Mouse (Mus musculus) hematopoietic stem cell, adult 5-6 weeks (primary cell): ENCODE data around the gene D630036H23Rik. TPM values are rescaled to one million over a fixed set of nuclear protein-coding genes. Genes with fewer than 3 reads are reported as not detected.
A peak's percentile ranks its signal among the peaks of the same experiment; 100 is the strongest.
"Not testable (repeated sequence)": the region's sequence is repeated elsewhere in the genome, so short reads cannot be mapped to it uniquely, and the experiment has no call there.

Source experiments
- ATAC-seq, 2 experiments: fragments of 125-278 bp in 1 of 2; replicated peaks in 1 of 2; 2 replicates each; pipeline ENCODE4 v1.8.0; 2016 to 2017; ENCODE audit warnings: inconsistent platforms in 2 of 2, mild to moderate bottlenecking in 2 of 2, moderate number of reproducible peaks in 2 of 2, low read depth in 1 of 2, moderate TSS enrichment in 1 of 2; ENCODE audit not compliant: low FRiP score in 2 of 2, poor library complexity in 2 of 2, severe bottlenecking in 2 of 2, insufficient read depth in 1 of 2, low TSS enrichment in 1 of 2
- total RNA-seq: library from RNA; stranded (forward); fragments of 172-1452, 232-1000 nt; gene quantifications from 2 replicates; pipeline ENCODE4 v1.2.3, GENCODE M21; 2017

D630036H23Rik gene
- not detected in 2 replicates for total RNA-seq

GRCm38 (mm10) chr12:36381441-36382340, at the start of gene D630036H23Rik, which contains the start of gene Ispd:
Gene D630036H23Rik (minus strand): TSS chr12:36382181.
Gene Ispd (plus strand): TSS chr12:36381450.
- peak; percentile 94 for ATAC-seq

- no peak for ATAC-seq
Measured at GRCm38 (mm10) chr12:36426163-36427045, 44.4 kb upstream of the D630036H23Rik start.

GRCm38 (mm10) chr12:36425258-36425657, 43.3 kb upstream of the D630036H23Rik start:
- ATAC-seq, result no peak

GRCm38 (mm10) chr12:36423677-36424076, 41.7 kb upstream of the D630036H23Rik start:
- ATAC-seq, result no peak

- ATAC-seq, result no peak
Measured at GRCm38 (mm10) chr12:36395115-36395514, 13.1 kb upstream of the D630036H23Rik start.

GRCm38 (mm10) chr12:36386991-36387390, 5.0 kb upstream of the D630036H23Rik start:
- ATAC-seq, result no peak

GRCm38 (mm10) chr12:36385386-36385785, 3.4 kb upstream of the D630036H23Rik start:
- ATAC-seq, result no peak

GRCm38 (mm10) chr12:36380806-36381205, 1.2 kb downstream of the D630036H23Rik start:
- ATAC-seq, result peak; percentile 19 to 22; a peak in 2 of 4 replicates

GRCm38 (mm10) chr12:36380254-36380653, 1.7 kb downstream of the D630036H23Rik start:
- ATAC-seq, result no peak

- ATAC-seq, result not testable (repeated sequence)
Measured at GRCm38 (mm10) chr12:36376391-36376790, 5.6 kb downstream of the D630036H23Rik start.

GRCm38 (mm10) chr12:36373237-36373998, 8.6 kb downstream of the D630036H23Rik start:
- peak; percentile 10 to 56; a peak in 1 of 4 replicates for ATAC-seq

- no peak for ATAC-seq
Measured at GRCm38 (mm10) chr12:36364013-36364412, 18.0 kb downstream of the D630036H23Rik start.

- ATAC-seq, result no peak
Measured at GRCm38 (mm10) chr12:36360693-36361092, 21.3 kb downstream of the D630036H23Rik start.

GRCm38 (mm10) chr12:36360064-36360463, 21.9 kb downstream of the D630036H23Rik start:
- no peak for ATAC-seq

- no peak for ATAC-seq
Measured at GRCm38 (mm10) chr12:36344131-36344530, 37.9 kb downstream of the D630036H23Rik start.

- ATAC-seq, result no peak
Measured at GRCm38 (mm10) chr12:36333837-36334281, 48.1 kb downstream of the D630036H23Rik start.

GRCm38 (mm10) chr12:36332676-36333075, 49.3 kb downstream of the D630036H23Rik start:
- ATAC-seq, result no peak
